Mouse (Mus musculus) c-Kit-positive CD71-negative TER-119-negative erythroid progenitor cells, embryonic 14.5 days (primary cell): ENCODE data around the gene Magea1.
"Not testable (repeated sequence)": the region's sequence is repeated elsewhere in the genome, so short reads cannot be mapped to it uniquely, and the experiment has no call there.

ENCODE experiments used
- DNase-seq: peaks from one replicate; pipeline ENCODE4 v3.0.0-alpha.2; 2013; ENCODE audit warnings: low read depth

Gene Magea1

DNA sequence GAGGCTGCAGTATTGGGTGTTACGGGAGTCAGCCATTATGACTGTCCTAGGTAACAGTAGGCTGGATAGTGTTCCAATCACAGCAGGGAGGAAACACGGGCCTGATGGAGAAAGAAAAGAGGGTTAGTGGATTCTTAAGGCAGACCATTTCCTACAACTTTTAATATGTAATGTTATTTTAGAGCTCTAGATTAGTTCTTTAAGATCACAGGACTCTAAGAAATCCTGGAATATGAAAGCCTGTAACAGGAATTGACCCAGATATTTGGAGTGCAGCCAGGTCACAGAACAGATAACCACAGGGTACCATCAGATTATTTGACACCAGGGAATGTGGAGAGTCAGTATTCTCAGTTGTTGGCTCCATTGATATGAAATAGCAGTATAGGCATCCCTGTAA is at the start of gene Magea1:
Magea1 (minus strand) TSS at position 101 of the 400 bp plus-strand sequence.
- DNase-seq, result not testable (repeated sequence)

DNA sequence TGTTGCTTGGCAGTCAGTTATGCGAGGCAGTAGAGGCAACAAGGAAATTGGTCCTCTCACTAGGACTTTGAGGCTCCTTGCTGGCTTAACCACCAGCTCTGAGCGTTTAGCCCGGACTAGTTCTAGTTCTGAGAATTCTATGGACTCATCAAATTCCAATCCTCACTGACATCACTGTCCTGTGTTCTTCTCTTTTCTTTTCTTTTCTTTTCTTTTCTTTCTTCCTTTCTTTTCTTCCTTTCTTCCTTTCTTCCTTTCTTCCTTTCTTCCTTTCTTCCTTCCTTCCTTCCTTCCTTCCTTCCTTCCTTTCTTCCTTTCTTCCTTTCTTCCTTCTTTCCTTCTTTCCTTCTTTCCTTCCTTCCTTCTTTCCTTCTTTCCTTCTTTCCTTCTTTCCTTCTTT is 38.7 kb upstream of the Magea1 start, which contains the start of gene Cldn34b2:
Cldn34b2 (minus strand) TSS at position 101 of the 400 bp plus-strand sequence.
- DNase-seq, result not testable (repeated sequence)

DNA sequence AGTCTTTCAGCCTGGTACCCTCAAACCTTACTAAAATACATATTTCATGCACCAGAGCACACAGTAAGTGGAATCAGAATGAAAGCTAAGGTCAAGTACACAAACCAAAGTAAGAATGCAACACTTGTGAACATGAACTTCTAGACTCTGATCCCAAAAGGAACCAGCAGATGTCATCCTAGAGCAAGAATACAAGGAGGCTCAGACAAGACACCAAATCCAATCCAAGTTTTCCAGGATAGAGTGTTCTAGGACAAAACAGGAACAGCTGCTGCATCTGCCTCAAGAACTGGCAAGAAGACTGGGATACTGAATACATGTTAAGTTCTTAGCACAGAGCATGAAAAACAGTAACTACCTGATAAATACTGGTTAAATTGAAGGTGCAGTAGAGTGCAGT is 8.4 kb upstream of the Magea1 start:
- no peak for DNase-seq

DNA sequence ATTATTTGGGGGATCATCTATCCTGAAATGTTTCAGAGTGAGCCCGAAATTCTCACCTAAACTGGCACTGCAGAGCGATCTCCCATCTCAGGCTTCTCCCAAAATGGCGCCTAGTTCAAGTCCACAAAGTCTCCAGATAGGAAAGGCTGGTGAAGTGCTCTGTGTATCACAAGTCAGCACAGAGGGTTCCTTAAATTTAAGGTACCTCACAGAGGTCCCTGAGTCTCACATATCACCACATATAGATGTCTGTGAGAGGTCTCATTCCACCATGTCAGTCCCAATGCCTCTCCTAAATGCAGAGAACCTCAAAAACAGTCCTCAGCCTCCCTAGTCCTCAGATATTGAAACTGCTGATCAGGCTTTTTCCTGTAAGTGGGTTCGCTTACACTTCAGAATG is 4.0 kb upstream of the Magea1 start, which contains the start of gene Magea2:
Magea2 (minus strand) TSS at position 101 of the 400 bp plus-strand sequence.
- DNase-seq, result not testable (repeated sequence)

DNA sequence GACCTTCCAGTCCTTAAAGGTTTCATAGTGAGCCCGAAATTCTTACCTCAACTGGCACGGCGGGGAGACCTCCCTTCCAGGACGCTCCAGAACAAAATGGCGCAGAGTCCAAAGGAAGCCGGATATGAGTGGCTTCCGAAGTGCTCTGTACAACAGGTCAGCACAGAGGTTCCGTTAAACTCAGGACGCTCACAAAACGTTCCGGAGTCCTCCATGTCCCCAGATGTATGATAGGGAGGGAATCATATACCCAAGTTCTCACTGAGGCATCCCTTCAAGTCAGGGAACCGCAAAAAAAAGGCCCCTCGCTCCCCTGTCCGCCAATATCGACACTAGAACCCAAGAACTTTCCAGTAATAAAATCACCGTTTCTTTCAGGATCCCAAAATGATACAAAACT is 26.5 kb downstream of the Magea1 start, which contains the start of gene Magea5:
Magea5 (minus strand) TSS at position 101 of the 400 bp plus-strand sequence.
- DNase-seq, result not testable (repeated sequence)
